Mouse (Mus musculus) embryonic facial prominence, embryonic 11.5 days (tissue): Measurements from ENCODE around the gene Fcho2. TPM values are rescaled to one million over a fixed set of nuclear protein-coding genes. Genes with fewer than 3 reads are reported as not detected.

Experiments used
- ATAC-seq: fragments of 200-750 bp; cut with Nextera tagmentation; replicated peaks from 2 replicates; pipeline ENCODE4 v1.8.0; 2017; ENCODE audit warnings: low read depth; ENCODE audit not compliant: insufficient number of reproducible peaks, low FRiP score, low TSS enrichment
- DNase-seq: peaks from one replicate; pipeline ENCODE4 v3.0.0-alpha.2; 2015; ENCODE audit warnings: low spot score
- H3K27ac ChIP-seq: fragments of 300-500 bp; sonication (generic); replicated peaks from 2 replicates; pipeline ENCODE4 v1.5.1; 2014; ENCODE audit warnings: mild to moderate bottlenecking, low read depth, low read length, control low read depth
- H3K27me3 ChIP-seq: fragments of 300-500 bp; sonication (generic); 2 replicates; pipeline ENCODE4 v1.6.1; 2014; ENCODE audit warnings: mild to moderate bottlenecking, low read length, moderate library complexity, mixed read lengths; ENCODE audit not compliant: control insufficient read depth, insufficient read depth
- H3K36me3 ChIP-seq: fragments of 300-500 bp; sonication (generic); replicated peaks from 2 replicates; pipeline ENCODE4 v1.6.1; 2014; ENCODE audit warnings: low read depth, mild to moderate bottlenecking, low read length, moderate library complexity, mixed read lengths; ENCODE audit not compliant: control insufficient read depth, insufficient read depth
- H3K4me1 ChIP-seq: fragments of 300-500 bp; sonication (generic); 2 replicates; pipeline ENCODE4 v1.6.1; 2014; ENCODE audit warnings: low read length, mixed read lengths; ENCODE audit not compliant: control insufficient read depth, insufficient read depth
- H3K4me2 ChIP-seq: fragments of 300-500 bp; sonication (generic); 2 replicates; pipeline ENCODE4 v1.6.1; 2014; ENCODE audit warnings: low read depth, mild to moderate bottlenecking, control low read depth, low read length, moderate library complexity
- H3K4me3 ChIP-seq: fragments of 300-500 bp; sonication (generic); 2 replicates; pipeline ENCODE4 v1.5.1; 2014; ENCODE audit warnings: low read depth, low read length, control low read depth
- H3K9ac ChIP-seq: fragments of 300-500 bp; sonication (generic); replicated peaks from 2 replicates; pipeline ENCODE4 v1.6.1; 2014; ENCODE audit warnings: mild to moderate bottlenecking, control low read depth, low read length
- H3K9me3 ChIP-seq: fragments of 300-500 bp; sonication (generic); replicated peaks from 2 replicates; pipeline ENCODE4 v1.6.1; 2016; ENCODE audit warnings: mild to moderate bottlenecking, low read length, inconsistent platforms, mixed read lengths; ENCODE audit not compliant: control insufficient read depth
- WGBS: fragments of 180-500 bp; shearing (Covaris S2); extraction: QIAGEN DNeasy Blood & Tissue Kit; methylation state at CpG from one replicate; pipeline ENCODE4 v1.1.7; 2014; 5-methylcytosine and 5-hydroxymethylcytosine counted together
- polyA plus RNA-seq: library from polyadenylated mRNA; unstranded; fragments of >200 nt; fragmentation: Nextera tagmentation; extraction: Ambion mirVana; gene quantifications from 2 replicates; pipeline ENCODE4 v1.2.1, GENCODE M21; 2014

Fcho2 gene
- polyA plus RNA-seq, 1 experiment from 2014 or later, result 28.1 TPM

- Histone ChIP-seq H3K4me1 (no peaks in the 10 kb centered on the region), H3K27me3 (no peaks in the 10 kb centered on the region), H3K9ac (no peak overlapping the region), H3K36me3 (no peaks in the 10 kb centered on the region), H3K9me3 (no peaks in the 10 kb centered on the region), H3K4me2 (no peak overlapping the region), H3K4me3 (no peak overlapping the region), H3K27ac (no peak overlapping the region)
- ATAC-seq, result no peak
- 84% methylated on average over 8 of the region's 8 CpGs for WGBS
- no peak for DNase-seq
Measured at GRCm38 (mm10) chr13:98703786-98704185, 111.5 kb downstream of the Fcho2 start.

DNA sequence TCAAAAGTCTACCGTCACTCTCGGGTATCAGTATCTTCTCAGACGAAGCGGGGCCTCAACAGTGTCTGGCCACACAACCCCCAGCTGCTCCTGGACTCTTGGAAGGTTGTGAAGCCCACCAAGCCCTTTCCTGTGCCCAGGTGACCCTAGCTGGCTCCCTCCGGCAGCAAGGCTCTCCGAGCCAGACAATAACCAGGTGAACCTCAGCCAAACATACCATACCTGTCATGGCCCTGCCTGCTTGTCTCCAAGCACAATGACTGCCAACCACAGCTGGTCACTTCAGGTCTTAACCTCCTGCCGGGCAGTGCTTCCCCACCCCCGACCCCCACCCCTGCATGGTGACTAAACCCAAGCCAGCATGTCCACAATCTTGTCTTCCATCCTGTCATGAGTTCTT, 112.9 kb downstream of the Fcho2 start:
- WGBS, result 87% methylated on average over 8 of the region's 8 CpGs
- H3K4me3 ChIP-seq, result no peak overlapping the region
- no peak overlapping the region for H3K9ac ChIP-seq
- DNase-seq, result no peak
- no peaks in the 10 kb centered on the region for H3K4me1 ChIP-seq
- no peaks in the 10 kb centered on the region for H3K9me3 ChIP-seq
- no peaks in the 10 kb centered on the region for H3K36me3 ChIP-seq
- no peak for ATAC-seq
- no peak overlapping the region for H3K27ac ChIP-seq
- no peak overlapping the region for H3K4me2 ChIP-seq
- no peaks in the 10 kb centered on the region for H3K27me3 ChIP-seq

GRCm38 (mm10) chr13:98701309-98701675, 114.0 kb downstream of the Fcho2 start:
- 73% methylated on average over 5 of the region's 5 CpGs for WGBS
- ATAC-seq, result 0 out of 2 replicates have a peak, but pooled peaks have one; percentile 49
- H3K36me3 ChIP-seq, result no peaks in the 10 kb centered on the region
- H3K27ac ChIP-seq, result no peak overlapping the region
- no peaks in the 10 kb centered on the region for H3K27me3 ChIP-seq
- H3K9ac ChIP-seq, result no peak overlapping the region
- no peaks in the 10 kb centered on the region for H3K9me3 ChIP-seq
- H3K4me3 ChIP-seq, result no peak overlapping the region
- H3K4me2 ChIP-seq, result no peak overlapping the region
- no peaks in the 10 kb centered on the region for H3K4me1 ChIP-seq
- DNase-seq, result no peak

GRCm38 (mm10) chr13:98700661-98701308, 114.5 kb downstream of the Fcho2 start:
- H3K9me3 ChIP-seq, result no peaks in the 10 kb centered on the region
- no peak overlapping the region for H3K9ac ChIP-seq
- DNase-seq (no peak), ATAC-seq (no peak)
- H3K4me1 ChIP-seq, result no peaks in the 10 kb centered on the region
- H3K27me3 ChIP-seq, result peaks cover 3% of the 10 kb centered on the region; the same call in 1 of the 2 replicates
- no peak overlapping the region for H3K27ac ChIP-seq
- no peak overlapping the region for H3K4me2 ChIP-seq
- WGBS, result 48% methylated on average over 10 of the region's 10 CpGs
- no peaks in the 10 kb centered on the region for H3K36me3 ChIP-seq
- H3K4me3 ChIP-seq, result no peak overlapping the region

DNA sequence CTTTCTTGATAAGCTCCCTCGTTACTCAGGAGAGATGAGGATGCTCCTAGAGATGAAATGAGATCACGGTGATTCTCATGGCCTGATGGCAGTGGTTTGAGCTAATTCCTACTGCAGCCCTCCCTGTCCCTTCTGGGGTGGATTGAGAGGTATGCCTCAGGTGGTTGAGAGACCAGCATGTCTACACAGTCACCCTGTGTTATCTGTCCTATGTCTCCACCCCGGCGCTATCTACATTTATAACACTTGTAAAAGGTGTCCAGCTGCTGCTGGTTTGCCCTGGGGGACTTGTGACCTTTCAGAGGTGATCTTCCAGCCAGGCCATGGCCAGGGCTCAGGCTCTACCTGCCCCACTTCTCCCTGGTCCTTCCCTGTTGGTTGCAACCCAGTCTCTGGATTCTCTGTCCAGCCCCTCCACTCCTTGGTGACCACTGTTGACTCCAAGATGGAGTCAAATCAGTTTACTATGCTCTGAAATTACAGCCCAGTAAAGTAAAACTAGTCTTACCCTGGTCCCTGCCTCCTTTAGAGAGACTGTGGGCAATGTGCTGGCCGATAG, 115.2 kb downstream of the Fcho2 start:
- peaks cover 6% of the 10 kb centered on the region; the same call in 1 of the 2 replicates for H3K27me3 ChIP-seq
- no peak overlapping the region for H3K27ac ChIP-seq
- H3K4me2 ChIP-seq, result no peak overlapping the region
- no peaks in the 10 kb centered on the region for H3K9me3 ChIP-seq
- H3K9ac ChIP-seq, result no peak overlapping the region
- no peaks in the 10 kb centered on the region for H3K4me1 ChIP-seq
- DNase-seq, result no peak
- no peaks in the 10 kb centered on the region for H3K36me3 ChIP-seq
- H3K4me3 ChIP-seq, result no peak overlapping the region
- ATAC-seq, result no peak
- WGBS, result 86% methylated on average over 5 of the region's 5 CpGs

DNA sequence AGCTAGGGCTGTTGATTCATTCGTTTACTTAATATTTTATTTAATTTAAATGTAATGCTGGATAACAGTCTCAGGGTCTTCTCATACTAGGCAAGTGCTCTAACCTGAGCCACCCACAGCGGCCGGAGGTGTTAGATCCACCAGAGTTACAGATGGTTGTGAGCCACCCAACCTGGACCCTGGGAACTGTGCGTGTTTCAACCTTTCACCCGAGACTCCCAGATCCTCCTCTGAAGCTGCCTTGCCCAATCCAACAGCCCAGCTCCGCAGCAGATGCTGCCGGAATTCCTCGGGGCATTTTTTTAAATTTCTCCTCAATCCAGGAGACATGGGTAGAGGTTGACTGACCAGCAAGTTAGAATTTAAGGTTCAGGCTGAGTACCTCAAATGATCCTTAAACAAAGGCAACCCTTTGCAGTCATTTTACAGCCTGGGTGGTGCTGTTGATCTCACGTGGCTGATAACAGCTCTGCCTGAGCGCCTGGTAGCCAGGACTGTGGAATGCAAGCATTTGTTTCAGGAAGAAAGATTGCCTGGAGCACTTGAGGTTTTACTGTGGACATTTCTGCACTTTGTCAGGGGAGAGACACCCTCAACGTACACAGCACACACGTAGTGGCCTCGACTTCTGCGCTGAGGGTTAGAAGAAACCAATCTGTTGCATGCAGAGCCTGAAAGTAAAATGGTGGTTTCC, 116.1 kb downstream of the Fcho2 start:
- Histone ChIP-seq H3K4me2 (no peak overlapping the region), H3K27me3 (peaks cover 9% of the 10 kb centered on the region; the same call in 1 of the 2 replicates), H3K9ac (no peak overlapping the region), H3K4me1 (no peaks in the 10 kb centered on the region), H3K9me3 (no peaks in the 10 kb centered on the region), H3K4me3 (no peak overlapping the region), H3K36me3 (no peaks in the 10 kb centered on the region), H3K27ac (no peak overlapping the region)
- ATAC-seq, result no peak
- DNase-seq, result peak; percentile 15
- 66% methylated on average over 14 of the region's 14 CpGs for WGBS

GRCm38 (mm10) chr13:98696716-98697115, 118.5 kb downstream of the Fcho2 start:
- H3K27ac ChIP-seq, result no peak overlapping the region
- H3K9ac ChIP-seq, result no peak overlapping the region
- H3K27me3 ChIP-seq, result peaks cover 9% of the 10 kb centered on the region; the same call in 1 of the 2 replicates
- H3K36me3 ChIP-seq, result no peaks in the 10 kb centered on the region
- no peaks in the 10 kb centered on the region for H3K9me3 ChIP-seq
- no peaks in the 10 kb centered on the region for H3K4me1 ChIP-seq
- no peak for ATAC-seq
- no peak for DNase-seq
- H3K4me3 ChIP-seq, result no peak overlapping the region
- WGBS, result 96% methylated on average over 3 of the region's 3 CpGs
- H3K4me2 ChIP-seq, result no peak overlapping the region

DNA sequence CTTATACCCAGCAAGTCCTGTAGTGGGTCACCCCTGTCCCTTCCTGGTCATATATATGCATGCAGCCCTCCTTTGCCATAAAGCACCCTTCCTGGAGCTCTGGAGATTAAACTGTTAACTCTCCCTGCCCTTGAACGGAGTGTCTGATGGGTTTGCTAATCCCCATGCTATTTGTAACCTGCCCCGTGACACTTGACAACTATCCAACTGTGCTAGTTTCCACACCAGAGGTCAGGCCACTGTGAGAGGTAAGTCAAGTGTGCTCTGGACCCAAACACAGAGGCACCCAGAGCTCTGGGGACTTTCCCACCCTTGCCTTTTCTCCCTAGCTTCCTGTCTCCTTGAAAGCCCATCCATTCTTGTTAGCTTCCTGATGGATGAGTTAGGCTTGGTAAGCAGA, 119.7 kb downstream of the Fcho2 start:
- H3K4me3 ChIP-seq, result no peak overlapping the region
- WGBS, result 58% methylated on average over 2 of the region's 2 CpGs
- H3K4me1 ChIP-seq, result no peaks in the 10 kb centered on the region
- no peak overlapping the region for H3K27ac ChIP-seq
- H3K36me3 ChIP-seq, result no peaks in the 10 kb centered on the region
- no peak overlapping the region for H3K9ac ChIP-seq
- H3K4me2 ChIP-seq, result no peak overlapping the region
- DNase-seq (no peak), ATAC-seq (no peak)
- peaks cover 9% of the 10 kb centered on the region; the same call in 1 of the 2 replicates for H3K27me3 ChIP-seq
- no peaks in the 10 kb centered on the region for H3K9me3 ChIP-seq
